Mouse (Mus musculus): Measurements from ENCODE around the gene Cbx4. TPM values are rescaled to one million over a fixed set of nuclear protein-coding genes. Genes with fewer than 3 reads are reported as not detected.

Cbx4 gene
- polyA plus RNA-seq, 1 experiment from 2014 or later, result 11.2 TPM

DNA sequence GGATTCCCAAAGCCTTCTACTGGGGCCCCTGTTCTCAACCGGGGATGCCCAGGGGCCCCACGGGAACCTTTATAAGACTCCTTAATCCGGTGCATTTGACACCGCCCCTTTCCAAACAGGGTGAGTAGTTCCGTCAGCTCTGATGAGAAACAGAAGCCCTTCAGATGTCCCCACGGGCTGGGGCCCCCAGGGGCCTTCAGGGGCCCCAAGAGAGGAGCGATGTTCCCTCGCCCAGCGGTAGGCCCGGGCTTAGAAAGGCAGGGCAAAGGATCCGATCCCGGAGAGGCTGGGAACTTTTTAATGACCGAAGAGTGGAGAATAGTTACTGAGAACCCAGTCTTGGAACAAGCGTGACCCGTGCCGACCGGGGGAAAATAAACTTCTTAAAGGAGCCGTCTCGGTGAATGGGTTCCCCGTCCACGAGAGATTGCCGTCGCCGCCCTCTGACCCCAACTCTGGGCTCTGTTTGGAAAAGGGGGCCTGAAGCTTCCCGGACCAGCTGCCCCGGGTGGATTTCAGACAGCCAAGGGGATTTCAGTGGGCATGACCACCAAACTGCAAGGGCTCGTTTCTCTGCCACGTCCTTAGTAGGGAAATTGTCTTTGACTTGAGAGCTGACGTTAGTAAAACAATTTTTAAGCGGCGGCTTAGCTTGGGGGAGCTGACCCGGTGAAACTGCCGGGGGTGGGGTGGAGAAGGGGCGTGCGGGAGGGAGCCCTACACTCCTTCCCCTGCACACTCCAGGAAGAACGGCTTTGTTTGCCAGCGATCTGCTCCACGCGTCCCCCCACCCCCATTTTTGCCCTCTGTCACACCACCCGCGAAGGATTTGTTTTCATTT is 3.4 kb upstream of the Cbx4 start:
- no peak for ATAC-seq
- Histone ChIP-seq H3K4me2 (replicated peaks) (peak overlapping the region; percentile 99), H3K27me3 (replicated peaks) (peaks cover 31% of the 10 kb centered on the region), H3K9ac (peak overlapping the region; percentile 57), H3K4me3 (replicated peaks) (peak overlapping the region; percentile 55), H3K4me1 (replicated peaks) (peaks cover 53% of the 10 kb centered on the region), H3K36me3 (no peaks in the 10 kb centered on the region), H3K9me3 (no peaks in the 10 kb centered on the region), H3K27ac (peak overlapping the region; percentile 66; the same call in 1 of the 2 replicates)
- WGBS, result 2% methylated on average over 41 of the region's 41 CpGs

DNA sequence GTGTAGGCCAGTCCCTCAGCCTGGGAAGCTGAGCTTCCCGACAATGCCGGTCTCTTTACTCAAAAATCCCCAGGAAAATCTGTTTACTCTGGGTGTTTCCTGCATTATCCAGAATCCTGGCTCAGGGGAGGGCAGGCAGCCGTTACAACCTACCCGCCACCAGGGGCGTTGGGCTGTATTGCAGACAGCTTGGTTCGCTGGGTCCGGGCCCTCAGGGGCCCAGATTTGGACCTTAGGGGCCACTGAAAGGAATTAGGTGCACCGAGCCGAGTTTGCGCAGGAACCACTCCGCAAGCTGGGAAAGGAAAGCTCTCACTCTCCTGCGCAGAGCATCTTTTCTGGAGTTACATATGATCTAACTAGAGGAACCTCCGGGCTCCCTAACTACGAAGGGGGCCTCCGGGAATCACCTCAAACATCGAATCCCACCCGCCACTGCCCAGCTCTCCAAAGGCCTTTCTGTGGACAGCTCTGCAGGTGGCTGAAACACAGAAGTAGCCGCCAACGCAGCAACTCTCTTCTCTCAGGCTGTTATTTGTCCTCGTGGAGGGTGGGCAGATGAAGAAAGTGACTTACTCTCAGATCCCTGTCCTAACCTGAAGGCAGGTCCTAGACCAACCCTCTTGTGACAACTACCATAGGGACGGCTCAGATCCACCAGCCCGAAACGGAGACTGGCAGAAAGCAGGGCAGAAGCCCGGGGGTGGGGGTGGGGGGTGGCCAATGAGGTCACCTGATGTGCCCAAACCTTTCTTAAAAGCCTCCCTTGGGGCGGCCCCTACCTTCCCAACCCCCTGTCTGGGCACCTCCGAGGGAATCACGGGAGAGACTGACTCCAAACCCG is 2.6 kb upstream of the Cbx4 start:
- Histone ChIP-seq H3K27ac (no peak overlapping the region), H3K4me2 (replicated peaks) (peak overlapping the region; percentile 99), H3K4me3 (replicated peaks) (0 out of 2 replicates have a peak overlapping the region, but pooled peaks have one; percentile 55)

DNA sequence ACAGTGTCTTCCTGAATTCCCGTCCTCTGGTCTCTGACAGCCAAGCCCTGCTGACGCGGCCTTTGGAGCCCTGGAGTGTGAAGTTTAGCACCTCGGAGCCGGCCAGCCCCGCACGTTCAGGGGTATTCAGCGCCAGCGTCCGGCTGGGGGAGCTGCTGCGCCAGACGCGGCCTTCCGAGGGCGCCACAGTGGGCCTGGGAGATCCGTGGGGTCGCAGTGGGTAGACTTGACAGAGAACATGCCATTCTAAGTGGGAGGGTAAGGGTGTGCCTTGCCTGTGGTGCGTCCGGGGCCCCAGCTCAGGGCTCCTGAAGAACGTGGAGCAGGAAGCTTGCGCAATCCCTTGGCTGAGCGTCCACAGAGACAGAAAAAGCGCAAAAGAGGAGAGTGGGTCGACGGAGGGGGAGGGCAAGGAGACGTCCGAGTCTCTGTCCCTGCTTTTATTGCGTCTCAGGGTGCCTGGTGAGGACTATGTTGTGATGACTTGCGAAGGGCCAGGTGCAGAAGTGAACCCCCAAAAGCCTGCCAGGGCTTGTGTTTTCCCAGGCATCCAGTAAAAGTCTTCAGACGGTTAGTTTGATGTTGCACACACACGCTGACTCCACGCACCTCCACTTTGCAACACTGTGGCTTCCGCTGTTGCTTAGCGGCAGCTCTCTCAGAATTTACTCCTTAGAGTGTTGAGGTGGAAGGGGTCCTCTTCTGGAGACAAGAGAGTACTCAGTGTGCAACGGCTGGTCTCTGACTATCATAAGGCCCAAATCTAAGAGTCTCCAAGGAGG is 1.5 kb upstream of the Cbx4 start:
- H3K4me3 ChIP-seq (replicated peaks), result no peak overlapping the region
- H3K27me3 ChIP-seq (replicated peaks), result peaks cover 31% of the 10 kb centered on the region
- no peak overlapping the region for H3K27ac ChIP-seq
- WGBS, result 7% methylated on average over 35 of the region's 35 CpGs
- no peaks in the 10 kb centered on the region for H3K9me3 ChIP-seq
- no peaks in the 10 kb centered on the region for H3K36me3 ChIP-seq
- peak overlapping the region; percentile 45 for H3K4me2 ChIP-seq (replicated peaks)
- peak overlapping the region; percentile 26 for H3K9ac ChIP-seq
- peaks cover 72% of the 10 kb centered on the region for H3K4me1 ChIP-seq (replicated peaks)
- no peak for ATAC-seq

More for the DNA sequence above, 2.6 kb upstream of the Cbx4 start:
- peaks cover 61% of the 10 kb centered on the region for H3K4me1 ChIP-seq (replicated peaks)
- H3K36me3 ChIP-seq, result no peaks in the 10 kb centered on the region
- 5% methylated on average over 28 of the region's 28 CpGs for WGBS
- ATAC-seq, result no peak
- H3K9ac ChIP-seq, result 0 out of 2 replicates have a peak overlapping the region, but pooled peaks have one; percentile 57
- peaks cover 31% of the 10 kb centered on the region for H3K27me3 ChIP-seq (replicated peaks)
- no peaks in the 10 kb centered on the region for H3K9me3 ChIP-seq

DNA sequence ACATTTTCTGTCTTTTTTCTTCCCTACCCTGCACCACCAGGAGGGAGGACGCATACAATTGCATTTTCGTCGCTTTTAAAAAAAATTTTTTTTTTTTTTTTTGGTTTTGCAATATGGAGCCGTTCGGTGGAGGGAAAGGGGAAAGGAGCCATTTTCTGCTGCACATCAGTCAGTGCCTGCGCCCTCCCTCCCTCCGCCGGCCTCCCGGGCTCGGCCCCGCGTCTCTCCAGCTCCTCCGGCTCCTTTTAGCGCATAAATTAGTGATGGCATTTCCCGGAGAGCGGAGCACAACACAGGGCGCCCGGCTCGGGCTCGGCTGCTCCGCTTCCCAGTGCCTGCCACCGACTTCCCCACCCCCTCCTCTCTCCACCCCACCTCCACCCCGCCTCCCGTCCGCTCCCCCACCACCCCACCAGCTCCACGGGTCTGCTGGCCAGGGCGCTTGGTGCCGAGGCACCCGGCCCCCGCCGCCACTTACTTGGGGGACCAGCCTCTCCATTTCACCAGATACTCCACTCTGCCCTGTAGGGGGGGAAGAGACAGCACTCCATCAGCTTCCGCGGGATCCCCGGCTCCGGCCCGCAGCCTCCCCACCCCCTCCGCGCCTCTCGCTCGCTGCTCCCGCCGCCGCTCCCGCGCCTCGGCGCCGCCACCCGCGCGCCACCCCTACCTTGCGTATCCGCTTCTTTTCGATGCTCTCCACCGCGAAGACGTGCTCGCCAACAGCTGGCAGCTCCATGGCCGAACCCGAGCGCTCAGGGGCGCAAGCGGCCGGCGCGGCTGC is 550 bp downstream of the Cbx4 start:
- no peaks in the 10 kb centered on the region for H3K9me3 ChIP-seq
- peak; percentile 42 for ATAC-seq
- WGBS, result under 1% methylated on average over 61 of the region's 66 CpGs
- peak overlapping the region; percentile 90 for H3K4me2 ChIP-seq (replicated peaks)
- peaks cover 31% of the 10 kb centered on the region for H3K27me3 ChIP-seq (replicated peaks)
- peaks cover 12% of the 10 kb centered on the region for H3K36me3 ChIP-seq
- peak overlapping the region; percentile 99 for H3K27ac ChIP-seq
- H3K4me3 ChIP-seq (replicated peaks), result peak overlapping the region; percentile 96
- peak overlapping the region; percentile 95 for H3K9ac ChIP-seq
- peaks cover 82% of the 10 kb centered on the region for H3K4me1 ChIP-seq (replicated peaks)

DNA sequence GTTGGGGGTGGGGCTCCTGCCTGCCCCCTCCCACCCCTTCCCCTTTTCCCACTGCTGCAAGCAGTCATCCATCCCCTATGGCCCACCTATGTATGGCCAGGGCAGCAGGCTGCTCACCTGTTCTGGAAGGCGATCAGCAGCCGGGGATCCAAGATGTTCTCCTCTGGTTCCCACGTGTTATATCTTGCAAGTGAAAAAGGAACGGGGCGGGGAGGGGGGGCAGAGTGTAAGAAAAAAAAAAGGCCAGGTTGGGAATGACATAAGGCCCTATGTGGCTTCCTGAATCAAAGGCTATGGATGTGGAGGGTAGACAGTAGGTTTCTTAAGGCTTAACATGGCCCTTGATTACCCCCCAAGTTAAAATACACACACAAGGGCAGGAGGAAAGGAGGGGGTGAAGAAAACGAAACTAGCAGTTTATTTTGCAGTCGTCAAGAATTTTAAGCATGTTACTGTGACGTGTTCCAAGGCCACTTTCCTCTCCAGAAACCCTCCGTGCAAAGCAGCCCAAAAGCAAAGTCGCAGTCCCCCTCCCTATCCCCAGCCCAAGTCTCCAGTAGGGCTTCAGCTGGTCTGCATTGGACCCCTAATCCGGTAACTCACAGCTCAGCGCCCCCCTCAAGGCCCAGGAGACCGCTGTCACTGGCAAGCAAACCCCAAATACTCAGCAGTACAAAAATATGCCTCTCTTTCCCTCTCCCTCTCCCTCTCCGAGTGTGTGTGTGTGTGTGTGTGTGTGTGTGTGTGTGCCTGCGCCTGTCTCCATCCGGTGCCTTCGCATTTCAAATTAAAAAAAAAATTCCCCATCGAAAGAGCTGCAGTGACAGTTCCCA is 1.4 kb downstream of the Cbx4 start:
- no peak for ATAC-seq
- peak overlapping the region; percentile 99 for H3K27ac ChIP-seq
- peaks cover 12% of the 10 kb centered on the region for H3K36me3 ChIP-seq
- H3K27me3 ChIP-seq (replicated peaks), result peaks cover 24% of the 10 kb centered on the region
- 2% methylated on average over 18 of the region's 18 CpGs for WGBS
- peak overlapping the region; percentile 90 for H3K4me2 ChIP-seq (replicated peaks)
- peak overlapping the region; percentile 96 for H3K4me3 ChIP-seq (replicated peaks)
- H3K9ac ChIP-seq, result peak overlapping the region; percentile 95
- peaks cover 78% of the 10 kb centered on the region for H3K4me1 ChIP-seq (replicated peaks)
- H3K9me3 ChIP-seq, result no peaks in the 10 kb centered on the region

- H3K9me3 ChIP-seq, result no peaks in the 10 kb centered on the region
Observed at GRCm38 (mm10) chr11:119083724-119084445, 2.1 kb downstream of the Cbx4 start.

DNA sequence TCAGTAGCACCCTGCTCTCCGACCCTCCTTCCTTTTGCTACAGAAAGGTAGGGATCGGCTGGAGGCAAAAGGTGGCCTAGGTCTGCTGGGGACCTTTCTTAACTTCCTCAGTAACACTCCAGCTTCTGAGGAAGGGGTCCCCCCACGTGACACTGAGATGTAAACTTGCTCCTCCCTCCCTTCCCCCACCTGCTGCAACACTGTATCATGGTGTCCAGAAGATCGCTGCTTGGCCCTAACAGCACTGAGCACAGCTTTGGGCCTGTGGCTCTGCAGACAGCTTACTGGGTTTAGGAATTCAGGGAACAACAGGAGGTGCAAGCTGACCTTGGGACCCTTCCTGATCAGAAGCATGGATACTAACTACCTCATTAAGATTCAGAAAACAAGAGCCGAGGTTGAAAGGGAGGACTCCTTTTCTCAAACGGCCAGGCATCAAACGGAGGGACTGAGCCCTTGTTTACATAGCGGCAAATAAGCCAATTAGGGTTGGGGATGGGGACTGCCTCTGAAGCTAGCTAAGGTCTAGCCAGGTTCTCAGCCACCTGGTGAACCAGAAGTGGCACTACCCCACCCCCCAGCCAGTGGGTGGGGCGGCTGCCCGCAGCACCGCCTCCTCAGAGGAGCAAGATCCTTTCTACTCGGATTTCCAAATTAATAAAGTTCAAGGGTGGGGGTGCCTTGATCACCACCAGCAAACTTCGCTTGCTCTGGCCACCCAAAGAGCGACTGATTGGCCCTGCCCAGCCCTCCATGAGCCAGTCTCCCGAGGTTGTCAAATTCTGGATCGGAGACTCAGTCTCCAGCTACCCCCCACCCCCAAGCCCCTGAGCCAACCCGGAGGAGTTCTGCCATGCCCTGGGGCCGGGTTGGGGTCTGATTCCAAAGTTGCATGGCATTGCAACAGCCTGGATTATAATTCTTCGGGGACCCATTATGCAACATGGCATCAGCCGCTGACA is 3.1 kb downstream of the Cbx4 start:
- Histone ChIP-seq H3K27me3 (replicated peaks) (peaks cover 8% of the 10 kb centered on the region), H3K4me2 (replicated peaks) (peak overlapping the region; percentile 90), H3K4me1 (replicated peaks) (peaks cover 77% of the 10 kb centered on the region), H3K36me3 (peaks cover 12% of the 10 kb centered on the region), H3K9me3 (no peaks in the 10 kb centered on the region), H3K9ac (peak overlapping the region; percentile 95; the same call in 1 of the 2 replicates), H3K4me3 (replicated peaks) (peak overlapping the region; percentile 96), H3K27ac (no peak overlapping the region)
- ATAC-seq, result no peak
- 34% methylated on average over 20 of the region's 20 CpGs for WGBS

More at GRCm38 (mm10) chr11:119083724-119084445, 2.1 kb downstream of the Cbx4 start:
- 14% methylated on average over 28 of the region's 28 CpGs for WGBS
- H3K27ac ChIP-seq, result no peak overlapping the region; the same call in 1 of the 2 replicates
- peaks cover 78% of the 10 kb centered on the region for H3K4me1 ChIP-seq (replicated peaks)
- H3K36me3 ChIP-seq, result peaks cover 12% of the 10 kb centered on the region
- H3K4me2 ChIP-seq (replicated peaks), result peak overlapping the region; percentile 90
- H3K4me3 ChIP-seq (replicated peaks), result peak overlapping the region; percentile 96
- ATAC-seq, result no peak
- peak overlapping the region; percentile 95 for H3K9ac ChIP-seq
- H3K27me3 ChIP-seq (replicated peaks), result peaks cover 16% of the 10 kb centered on the region

DNA sequence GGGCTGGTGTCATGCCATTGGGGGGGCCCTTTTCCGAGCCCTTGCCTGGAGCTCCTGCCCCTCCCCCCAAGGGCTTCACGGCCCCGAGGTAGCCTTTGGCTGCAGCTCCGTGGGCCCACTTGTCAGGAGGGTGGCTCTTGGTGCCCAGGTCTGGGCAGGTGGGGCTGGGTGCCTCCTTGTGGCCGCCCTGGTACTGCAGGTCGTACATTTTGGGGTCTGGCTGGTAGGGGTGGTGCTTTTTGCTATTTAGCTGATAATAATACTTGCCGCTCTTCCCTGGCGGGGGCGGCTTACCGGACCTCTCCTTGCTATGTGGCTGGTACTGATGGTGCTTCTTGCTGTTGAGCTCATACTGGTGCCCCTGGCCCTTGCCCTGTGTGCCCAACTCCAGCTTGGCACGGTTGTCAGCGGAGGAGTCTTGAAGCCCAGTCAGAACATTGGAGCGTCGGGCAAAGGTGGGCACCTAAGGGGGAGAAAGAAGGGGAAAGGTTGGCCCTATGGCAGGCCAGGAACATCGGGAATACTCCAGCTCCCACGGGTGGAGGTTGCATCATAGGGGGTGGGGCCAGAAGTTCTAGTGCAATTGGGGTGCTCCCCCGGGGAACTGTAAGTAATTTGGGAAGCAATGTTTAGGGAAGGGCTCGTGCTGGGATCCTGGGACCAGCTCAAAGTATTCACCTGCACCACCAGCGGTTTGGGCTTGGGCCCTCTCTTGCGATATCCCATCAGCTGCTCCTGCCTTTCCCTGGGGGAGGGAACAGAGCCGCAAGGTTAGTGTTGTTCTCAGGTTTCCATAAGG is 4.0 kb downstream of the Cbx4 start:
- peaks cover 12% of the 10 kb centered on the region for H3K36me3 ChIP-seq
- H3K4me2 ChIP-seq (replicated peaks), result 0 out of 2 replicates have a peak overlapping the region, but pooled peaks have one; percentile 2
- H3K4me1 ChIP-seq (replicated peaks), result peaks cover 68% of the 10 kb centered on the region
- H3K27ac ChIP-seq, result no peak overlapping the region
- no peaks in the 10 kb centered on the region for H3K9me3 ChIP-seq
- H3K27me3 ChIP-seq (replicated peaks), result peaks cover under 1% of the 10 kb centered on the region
- 52% methylated on average over 21 of the region's 21 CpGs for WGBS
- H3K9ac ChIP-seq, result no peak overlapping the region
- ATAC-seq, result no peak
- H3K4me3 ChIP-seq (replicated peaks), result no peak overlapping the region

Measured in intestine, embryonic 15.5 days (tissue).